Mouse (Mus musculus) limb, embryonic 15.5 days (tissue): ENCODE measurements around the gene Coro1c. TPM values are rescaled to one million over a fixed set of nuclear protein-coding genes. Genes with fewer than 3 reads are reported as not detected.

Source experiments
- ATAC-seq: fragments of 200-750 bp; cut with Nextera tagmentation; 2 replicates; pipeline ENCODE4 v1.8.0; 2017; ENCODE audit warnings: low read depth, moderate TSS enrichment; ENCODE audit not compliant: insufficient number of reproducible peaks, low FRiP score, low TSS enrichment
- H3K27ac ChIP-seq: fragments of 300-500 bp; sonication (generic); 2 replicates; pipeline ENCODE4 v1.5.1; 2015; ENCODE audit warnings: moderate library complexity, mild to moderate bottlenecking, inconsistent platforms
- H3K27me3 ChIP-seq: fragments of 300-500 bp; sonication (generic); 2 replicates; pipeline ENCODE4 v1.6.1; 2015; ENCODE audit warnings: inconsistent platforms
- H3K36me3 ChIP-seq: fragments of 300-500 bp; sonication (generic); 2 replicates; pipeline ENCODE4 v1.6.1; 2015; ENCODE audit warnings: inconsistent platforms
- H3K4me1 ChIP-seq: fragments of 300-500 bp; sonication (generic); 2 replicates; pipeline ENCODE4 v1.6.1; 2015; ENCODE audit warnings: inconsistent platforms
- H3K4me2 ChIP-seq: fragments of 300-500 bp; sonication (generic); 2 replicates; pipeline ENCODE4 v1.6.1; 2015; ENCODE audit warnings: mild to moderate bottlenecking, inconsistent platforms
- H3K4me3 ChIP-seq: fragments of 300-500 bp; sonication (generic); 2 replicates; pipeline ENCODE4 v1.5.1; 2015; ENCODE audit warnings: mild to moderate bottlenecking, inconsistent platforms
- H3K9ac ChIP-seq: fragments of 300-500 bp; sonication (generic); 2 replicates; pipeline ENCODE4 v1.6.1; 2015; ENCODE audit warnings: inconsistent platforms
- H3K9me3 ChIP-seq: fragments of 300-500 bp; sonication (generic); 2 replicates; pipeline ENCODE4 v1.6.1; 2016; ENCODE audit warnings: inconsistent platforms
- WGBS: fragments of 180-500 bp; shearing (Covaris S2); methylation state at CpG from one replicate; pipeline ENCODE4 v1.1.7; 2015; 5-methylcytosine and 5-hydroxymethylcytosine counted together
- polyA plus RNA-seq: library from polyadenylated mRNA; unstranded; fragments of >200 nt; fragmentation: Nextera tagmentation; extraction: Ambion mirVana; gene quantifications from 2 replicates; pipeline ENCODE4 v1.2.1, GENCODE M21; 2015

Coro1c gene
- polyA plus RNA-seq, 1 experiment from 2014 or later = 98.4 TPM

DNA sequence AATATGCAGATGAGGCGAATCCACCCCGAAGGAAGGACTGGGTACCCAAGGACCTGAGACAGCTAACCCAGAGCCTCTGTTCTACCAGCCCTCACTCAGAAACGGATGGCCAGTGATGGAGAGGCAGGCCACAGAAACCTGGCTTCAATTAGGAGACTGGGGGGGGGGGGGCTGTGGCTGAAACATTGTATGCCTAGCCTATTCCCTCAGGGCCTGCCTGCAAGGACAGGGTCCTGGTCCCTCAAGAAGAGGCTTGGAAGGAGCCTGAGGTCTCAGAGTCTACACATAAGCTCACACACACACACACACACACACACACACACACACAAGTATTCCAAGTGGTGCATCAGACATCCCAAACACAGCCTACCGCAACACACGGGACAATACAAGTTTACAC lies 108.9 kb downstream of the Coro1c start:
- no peaks in the 10 kb centered on the region for H3K9me3 ChIP-seq
- H3K4me2 ChIP-seq = peak overlapping the region; percentile 61
- peaks cover 68% of the 10 kb centered on the region for H3K4me1 ChIP-seq
- WGBS = 18% methylated on average over 5 of the region's 5 CpGs
- ATAC-seq = no peak
- H3K27me3 ChIP-seq = no peaks in the 10 kb centered on the region
- peak overlapping the region; percentile 53 for H3K9ac ChIP-seq
- H3K27ac ChIP-seq = peak overlapping the region; percentile 92
- H3K4me3 ChIP-seq = peak overlapping the region; percentile 56
- H3K36me3 ChIP-seq = peaks cover 11% of the 10 kb centered on the region

DNA sequence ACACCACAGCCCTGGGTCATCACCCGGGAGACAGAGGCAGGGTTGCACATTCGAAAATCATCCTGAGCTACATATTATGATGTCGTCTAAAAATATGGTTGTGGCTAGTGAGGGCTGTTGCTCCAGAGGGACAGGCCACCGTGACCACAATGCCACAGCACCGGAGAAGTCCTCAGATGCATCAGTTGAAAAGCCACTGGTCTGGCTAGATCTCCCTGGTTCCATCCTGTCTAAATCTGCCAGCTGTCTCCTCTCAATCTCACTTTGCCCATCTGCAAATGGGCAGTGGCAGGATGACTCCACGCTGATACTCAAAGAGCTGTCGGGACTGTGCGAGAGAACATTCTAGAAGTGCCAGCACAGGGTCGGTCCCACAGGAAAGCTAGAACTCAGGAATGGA lies 110.0 kb downstream of the Coro1c start:
- no peaks in the 10 kb centered on the region for H3K27me3 ChIP-seq
- H3K27ac ChIP-seq = peak overlapping the region; percentile 92
- WGBS = 32% methylated on average over 9 of the region's 9 CpGs
- H3K4me1 ChIP-seq = peaks cover 70% of the 10 kb centered on the region
- H3K9ac ChIP-seq = no peak overlapping the region
- no peak for ATAC-seq
- H3K4me2 ChIP-seq = peak overlapping the region; percentile 61
- peaks cover 22% of the 10 kb centered on the region for H3K36me3 ChIP-seq
- H3K4me3 ChIP-seq = peak overlapping the region; percentile 56
- no peaks in the 10 kb centered on the region for H3K9me3 ChIP-seq

DNA sequence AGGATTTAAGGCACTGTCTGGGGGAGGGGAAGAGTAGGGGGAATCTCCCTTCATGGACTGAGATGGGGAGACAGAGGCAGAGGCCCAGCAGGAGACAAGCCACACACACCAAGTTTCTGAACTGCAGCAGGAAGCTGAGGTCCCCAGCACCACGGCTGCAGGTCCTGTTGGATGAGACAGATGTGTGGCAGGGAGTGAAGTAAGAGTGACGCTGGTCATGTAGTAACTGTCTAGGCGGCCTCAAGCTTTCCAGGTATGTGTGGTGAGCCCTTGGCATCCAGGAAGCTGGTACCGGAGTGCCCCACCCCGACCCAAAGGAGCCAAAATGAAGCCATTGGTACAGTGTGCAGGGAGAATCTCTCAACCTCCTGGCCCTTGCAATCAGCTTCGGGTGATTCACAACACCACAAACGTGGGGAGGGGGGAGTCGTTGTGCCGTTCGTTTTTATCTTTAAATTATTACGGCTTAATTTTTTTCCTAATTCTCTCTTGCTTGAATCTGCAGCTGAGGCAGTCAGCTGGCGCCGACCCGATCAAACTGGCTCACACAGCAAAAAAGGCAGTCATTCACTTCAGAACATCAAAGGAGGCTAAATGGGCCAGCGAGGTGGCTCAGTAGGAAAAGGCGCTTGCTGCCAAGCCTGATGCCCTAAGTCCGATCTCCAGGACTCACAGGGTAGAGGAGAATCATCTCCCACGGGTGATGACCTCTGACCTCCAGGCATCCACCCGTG lies 111.2 kb downstream of the Coro1c start:
- no peak; the same call in 1 of the 2 replicates for ATAC-seq

DNA sequence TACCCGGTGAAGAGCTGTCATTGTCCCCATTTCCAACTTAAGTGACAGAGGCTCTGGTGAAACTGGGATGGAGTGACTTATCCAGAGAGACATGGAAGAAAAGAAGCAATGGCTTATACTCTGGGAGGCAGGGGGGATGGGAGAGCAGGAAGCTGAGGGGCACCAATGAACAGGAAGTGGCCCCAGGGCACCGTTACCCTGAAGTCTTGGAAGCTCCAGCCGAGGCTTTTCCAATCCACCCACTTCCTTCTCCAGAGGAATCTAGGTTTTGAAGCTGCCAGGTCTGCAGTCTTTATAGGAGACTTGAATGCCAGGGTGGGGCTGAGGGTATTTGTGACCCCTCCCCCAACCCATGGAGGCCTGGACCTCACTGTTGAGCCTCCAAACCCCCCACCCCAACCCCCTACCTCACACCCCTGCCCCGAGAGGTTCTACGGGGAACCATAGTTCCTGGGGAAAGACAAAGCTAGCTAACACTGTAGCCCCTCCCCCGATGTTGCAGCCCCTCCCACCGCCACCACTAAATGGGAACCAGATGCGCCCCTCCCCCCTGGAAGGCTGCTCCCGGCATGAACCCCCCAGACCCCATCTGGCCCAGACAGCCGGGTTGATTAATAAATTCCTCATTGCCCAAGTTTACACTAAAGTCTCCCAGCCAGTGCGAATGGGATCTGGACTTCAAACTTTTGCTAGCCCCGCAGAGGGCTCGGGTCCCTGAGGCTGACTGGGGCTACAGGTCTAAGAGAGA lies 112.0 kb downstream of the Coro1c start:
- Histone ChIP-seq H3K36me3 (peaks cover 32% of the 10 kb centered on the region), H3K4me1 (peaks cover 83% of the 10 kb centered on the region), H3K4me3 (peak overlapping the region; percentile 56), H3K27ac (peak overlapping the region; percentile 92), H3K9me3 (no peaks in the 10 kb centered on the region), H3K4me2 (peak overlapping the region; percentile 61), H3K27me3 (no peaks in the 10 kb centered on the region), H3K9ac (no peak overlapping the region)
- peak; percentile 56 for ATAC-seq
- WGBS = 3% methylated on average over 13 of the region's 13 CpGs

More for the DNA sequence above, 111.2 kb downstream of the Coro1c start:
- peaks cover 76% of the 10 kb centered on the region for H3K4me1 ChIP-seq
- H3K4me3 ChIP-seq = peak overlapping the region; percentile 56
- peaks cover 32% of the 10 kb centered on the region for H3K36me3 ChIP-seq
- 6% methylated on average over 19 of the region's 19 CpGs for WGBS
- H3K27ac ChIP-seq = peak overlapping the region; percentile 92
- peak overlapping the region; percentile 61 for H3K4me2 ChIP-seq
- no peaks in the 10 kb centered on the region for H3K9me3 ChIP-seq
- H3K27me3 ChIP-seq = no peaks in the 10 kb centered on the region
- 0 out of 2 replicates have a peak overlapping the region, but pooled peaks have one; percentile 8 for H3K9ac ChIP-seq

Other genes with a start within 250 kb of the Coro1c start
- not detected in 2 replicates for gene 1700069L16Rik, start 184.0 kb downstream of the Coro1c start, polyA plus RNA-seq
- 9.0 and 9.3 TPM in 2 replicates for gene Ficd, start 173.0 kb downstream of the Coro1c start, polyA plus RNA-seq
- 38.4 and 45.9 TPM in 2 replicates for gene Sart3, start 136.2 kb downstream of the Coro1c start, polyA plus RNA-seq
- 91.0 and 99.0 TPM in 2 replicates for gene Iscu, start 136.0 kb downstream of the Coro1c start, polyA plus RNA-seq
- 202 and 204 TPM in 2 replicates for gene Tmem119, start 108.2 kb downstream of the Coro1c start, polyA plus RNA-seq
- 5.5 and 8.3 TPM in 2 replicates for gene Selplg, start 76.1 kb downstream of the Coro1c start, polyA plus RNA-seq
- 10.3 and 13.2 TPM in 2 replicates for gene Ssh1, start 85.1 kb upstream of the Coro1c start, polyA plus RNA-seq
- gene Dao, start 94.9 kb upstream of the Coro1c start, polyA plus RNA-seq = not detected in 2 replicates
- gene Usp30, start 156.7 kb upstream of the Coro1c start, polyA plus RNA-seq = 11.8 and 11.9 TPM in 2 replicates
- 0.12 and 0.24 TPM in 2 replicates for gene Svop, start 182.8 kb upstream of the Coro1c start, polyA plus RNA-seq
- 10.0 and 10.4 TPM in 2 replicates for gene Alkbh2, start 219.5 kb upstream of the Coro1c start, polyA plus RNA-seq
- gene Ung, start 221.6 kb upstream of the Coro1c start, polyA plus RNA-seq = 35.3 and 38.3 TPM in 2 replicates
- 1.7 and 2.5 TPM in 2 replicates for gene Acacb, start 237.8 kb upstream of the Coro1c start, polyA plus RNA-seq